Mouse (Mus musculus) embryonic fibroblast, embryonic 13.5 days (primary cell): ENCODE measurements around the gene Stox1.

Experiments
- CTCF ChIP-seq: IDR thresholded peaks from 2 replicates; pipeline ENCODE4 v1.5.1; 2011; ENCODE audit warnings: mild to moderate bottlenecking, control low read depth, low read length, moderate library complexity, borderline replicate concordance; ENCODE audit not compliant: insufficient read depth
- POLR2A ChIP-seq: IDR thresholded peaks from 2 replicates; pipeline ENCODE4 v1.6.1; 2011; ENCODE audit warnings: low read depth, mild to moderate bottlenecking, control low read depth, low read length, moderate library complexity

DNA sequence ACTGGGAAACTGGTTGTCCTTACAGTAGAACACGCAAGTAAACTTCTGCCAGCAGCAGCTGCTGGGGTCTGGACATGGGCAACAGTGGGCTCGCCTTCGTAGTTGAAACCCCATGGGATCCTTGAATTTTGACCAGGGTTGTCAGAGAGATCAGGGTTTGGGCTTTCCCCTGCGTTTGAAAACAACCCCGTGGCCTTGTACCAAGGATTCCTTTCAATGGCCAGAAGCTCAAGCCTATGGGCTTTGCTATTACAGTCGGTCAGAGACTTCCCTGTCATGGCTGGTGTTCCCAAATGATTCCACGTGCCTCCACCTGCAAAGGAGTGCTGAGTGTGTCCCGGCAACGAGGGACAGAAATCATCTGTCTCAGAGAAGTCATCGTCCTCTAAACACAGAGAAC lies 61.8 kb downstream of the Stox1 start:
- TF ChIP-seq POLR2A, result no peak
- no peak for TF ChIP-seq CTCF
